Mouse (Mus musculus): ENCODE data around the gene Zfp511. TPM values are rescaled to one million over a fixed set of nuclear protein-coding genes. Genes with fewer than 3 reads are reported as not detected.

The Zfp511 gene
- polyA plus RNA-seq, 1 experiment from 2014 or later = 28.8 TPM

GRCm38 (mm10) chr7:140062307-140062706, 26.1 kb downstream of the Zfp511 start:
- ATAC-seq (no peak), DNase-seq (ENCODE audit: low read depth, low spot score) (no peak)
- POLR2A ChIA-PET = no interaction called here
- peaks cover 12% of the 10 kb centered on the region for H3K27me3 ChIP-seq
- CTCF ChIA-PET = interaction anchor here (1.0 to 1.1 kb wide), 2 partner anchors 16 to 92 kb away, joined by 3 to 7 read pairs; no protein-coding TSS in a partner anchor
- in situ Hi-C loops (cut with MboI; ENCODE audit: low pct_unique_long_range_greater_than_20kb) = loop anchor here (10.0 kb wide), 1 partner anchor 418 kb away; no protein-coding TSS in a partner anchor
- peak; percentile 44 for TF ChIP-seq CTCF (IDR thresholded peaks at IDR 0.05)

GRCm38 (mm10) chr7:140063092-140063491, 26.9 kb downstream of the Zfp511 start:
- ChIA-PET POLR2A (interaction anchor here (0.6 to 0.7 kb wide), 2 partner anchors 67 to 141 kb away, joined by 3 to 4 read pairs; no protein-coding TSS in a partner anchor), CTCF (interaction anchor here (0.6 to 1.1 kb wide), 5 partner anchors 10 to 93 kb away, joined by 3 to 7 read pairs (median 3); no protein-coding TSS in a partner anchor)
- peaks cover 12% of the 10 kb centered on the region for H3K27me3 ChIP-seq
- no peak for ATAC-seq
- peak; percentile 76 for TF ChIP-seq CTCF (IDR thresholded peaks at IDR 0.05)
- DNase-seq (ENCODE audit: low read depth, low spot score) = no peak
- in situ Hi-C loops (cut with MboI; ENCODE audit: low pct_unique_long_range_greater_than_20kb) = loop anchor here (10.0 kb wide), 1 partner anchor 418 kb away; no protein-coding TSS in a partner anchor

GRCm38 (mm10) chr7:140067397-140067796, 31.2 kb downstream of the Zfp511 start:
- ATAC-seq (no peak), DNase-seq (ENCODE audit: low read depth, low spot score) (no peak)
- ChIA-PET CTCF (no interaction called here), POLR2A (interaction anchor here (0.6 kb wide), 1 partner anchor 61 kb away, joined by 3 read pairs; no protein-coding TSS in a partner anchor)
- H3K27me3 ChIP-seq = peaks cover 9% of the 10 kb centered on the region
- TF ChIP-seq CTCF (IDR thresholded peaks at IDR 0.05) = no peak
- in situ Hi-C loops (cut with MboI; ENCODE audit: low pct_unique_long_range_greater_than_20kb) = loop anchor here (5.0 to 10.0 kb wide), 4 partner anchors 75 to 423 kb away; no protein-coding TSS in a partner anchor

- no peak for ATAC-seq
- ChIA-PET POLR2A (interaction anchor here (0.6 kb wide), 1 partner anchor 124 kb away, joined by 4 read pairs; no protein-coding TSS in a partner anchor), CTCF (no interaction called here)
- no peak for DNase-seq (ENCODE audit: low read depth, low spot score)
- in situ Hi-C loops (cut with MboI; ENCODE audit: low pct_unique_long_range_greater_than_20kb) = no loop called here
- H3K27me3 ChIP-seq = peaks cover 5% of the 10 kb centered on the region
- TF ChIP-seq CTCF (IDR thresholded peaks at IDR 0.05) = no peak
Observed at GRCm38 (mm10) chr7:140070042-140070711, 34.0 kb downstream of the Zfp511 start.

- in situ Hi-C loops (cut with MboI; ENCODE audit: low pct_unique_long_range_greater_than_20kb) = no loop called here
- no peak for TF ChIP-seq CTCF (IDR thresholded peaks at IDR 0.05)
- ATAC-seq (no peak), DNase-seq (ENCODE audit: low read depth, low spot score) (no peak)
- ChIA-PET CTCF (no interaction called here), POLR2A (interaction anchor here (0.6 kb wide), 1 partner anchor 176 kb away, joined by 5 read pairs; no protein-coding TSS in a partner anchor)
- H3K27me3 ChIP-seq = peaks cover 5% of the 10 kb centered on the region
Observed at GRCm38 (mm10) chr7:140077698-140078097, 41.5 kb downstream of the Zfp511 start.

GRCm38 (mm10) chr7:140078711-140079110, 42.5 kb downstream of the Zfp511 start:
- peaks cover 5% of the 10 kb centered on the region for H3K27me3 ChIP-seq
- DNase-seq (ENCODE audit: low read depth, low spot score) (no peak), ATAC-seq (no peak)
- CTCF ChIA-PET = no interaction called here
- in situ Hi-C loops (cut with MboI; ENCODE audit: low pct_unique_long_range_greater_than_20kb) = no loop called here
- POLR2A ChIA-PET = no interaction called here
- TF ChIP-seq CTCF (IDR thresholded peaks at IDR 0.05) = peak; percentile 90

GRCm38 (mm10) chr7:140080503-140081156, 44.4 kb downstream of the Zfp511 start:
- ATAC-seq (no peak), DNase-seq (ENCODE audit: low read depth, low spot score) (no peak)
- in situ Hi-C loops (cut with MboI; ENCODE audit: low pct_unique_long_range_greater_than_20kb) = no loop called here
- POLR2A ChIA-PET = no interaction called here
- no peak for TF ChIP-seq CTCF (IDR thresholded peaks at IDR 0.05)
- peaks cover 5% of the 10 kb centered on the region for H3K27me3 ChIP-seq
- CTCF ChIA-PET = no interaction called here

GRCm38 (mm10) chr7:140081408-140082241, 45.4 kb downstream of the Zfp511 start:
- no peak for ATAC-seq
- in situ Hi-C loops (cut with MboI; ENCODE audit: low pct_unique_long_range_greater_than_20kb) = no loop called here
- no peak for DNase-seq (ENCODE audit: low read depth, low spot score)
- POLR2A ChIA-PET = no interaction called here
- TF ChIP-seq CTCF (IDR thresholded peaks at IDR 0.05) = no peak
- H3K27me3 ChIP-seq = peaks cover 5% of the 10 kb centered on the region
- CTCF ChIA-PET = no interaction called here

GRCm38 (mm10) chr7:140082242-140082678, 46.1 kb downstream of the Zfp511 start, which contains the start of gene Caly:
Caly (minus strand) TSS chr7:140082548.
- TF ChIP-seq CTCF (IDR thresholded peaks at IDR 0.05) = no peak
- in situ Hi-C loops (cut with MboI; ENCODE audit: low pct_unique_long_range_greater_than_20kb) = no loop called here
- H3K27me3 ChIP-seq = peaks cover 5% of the 10 kb centered on the region
- ChIA-PET CTCF (no interaction called here), POLR2A (no interaction called here)
- ATAC-seq (no peak), DNase-seq (ENCODE audit: low read depth, low spot score) (no peak)

Other genes starting within 250 kb of the Zfp511 start
- 55.9 TPM for gene Adgra1, start 202.2 kb upstream of the Zfp511 start, polyA plus RNA-seq (2021)
- gene Kndc1, start 141.7 kb upstream of the Zfp511 start, polyA plus RNA-seq (2021) = 0.54 TPM
- not detected for gene Utf1, start 92.6 kb upstream of the Zfp511 start, polyA plus RNA-seq (2021)
- gene 6430531B16Rik, start 57.6 kb upstream of the Zfp511 start, polyA plus RNA-seq (2021) = 0.18 TPM
- 1.4 TPM for gene Adam8, start 43.8 kb upstream of the Zfp511 start, polyA plus RNA-seq (2021)
- gene Tubgcp2, start 278 bp downstream of the Zfp511 start, polyA plus RNA-seq (2021) = 29.2 TPM
- gene Msx3, start 12.7 kb downstream of the Zfp511 start, polyA plus RNA-seq (2021) = not detected
- not detected for gene Caly, start 46.2 kb downstream of the Zfp511 start, polyA plus RNA-seq (2021)
- gene Prap1, start 57.0 kb downstream of the Zfp511 start, polyA plus RNA-seq (2021) = not detected
- gene Fuom, start 66.0 kb downstream of the Zfp511 start, polyA plus RNA-seq (2021) = 50.1 TPM
- 9.8 TPM for gene Paox, start 79.4 kb downstream of the Zfp511 start, polyA plus RNA-seq (2021)
- gene Echs1, start 80.1 kb downstream of the Zfp511 start, polyA plus RNA-seq (2021) = 170 TPM
- 23.2 TPM for gene Mtg1, start 101.2 kb downstream of the Zfp511 start, polyA plus RNA-seq (2021)
- 0.01 TPM for gene Sprn, start 118.5 kb downstream of the Zfp511 start, polyA plus RNA-seq (2021)
- not detected for gene Olfr522, start 128.4 kb downstream of the Zfp511 start, polyA plus RNA-seq (2021)
- gene Olfr523, start 136.8 kb downstream of the Zfp511 start, polyA plus RNA-seq (2021) = not detected
- gene Olfr524, start 169.6 kb downstream of the Zfp511 start, polyA plus RNA-seq (2021) = not detected
- gene Cd163l1, start 181.9 kb downstream of the Zfp511 start, polyA plus RNA-seq (2021) = not detected
- not detected for gene 5830411N06Rik, start 210.9 kb downstream of the Zfp511 start, polyA plus RNA-seq (2021)